Mouse (Mus musculus): ENCODE measurements around the gene Asxl1.

Asxl1 gene

DNA sequence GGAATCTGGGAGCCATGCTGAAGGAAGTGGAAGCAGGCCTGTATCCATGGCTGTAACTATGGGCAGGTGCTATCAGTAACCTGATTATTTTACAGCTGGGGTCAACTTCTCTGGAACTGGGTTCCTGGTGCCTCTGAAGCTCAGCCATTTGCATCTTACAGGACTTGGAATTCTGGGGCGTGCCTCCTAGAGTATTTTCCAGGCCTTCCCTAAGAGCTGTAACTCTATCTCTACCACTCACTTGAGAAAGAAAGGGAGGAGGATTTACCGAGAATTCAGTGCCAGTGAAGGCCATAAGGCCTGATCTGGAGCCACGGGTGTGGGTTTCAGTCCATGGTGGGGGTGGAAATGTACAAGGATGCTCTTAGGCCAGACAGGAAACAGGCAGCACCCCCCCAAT lies 95.6 kb downstream of the Asxl1 start:
- DNase-seq (ENCODE audit: extremely low read depth, insufficient read length, low spot score), result no peak

DNA sequence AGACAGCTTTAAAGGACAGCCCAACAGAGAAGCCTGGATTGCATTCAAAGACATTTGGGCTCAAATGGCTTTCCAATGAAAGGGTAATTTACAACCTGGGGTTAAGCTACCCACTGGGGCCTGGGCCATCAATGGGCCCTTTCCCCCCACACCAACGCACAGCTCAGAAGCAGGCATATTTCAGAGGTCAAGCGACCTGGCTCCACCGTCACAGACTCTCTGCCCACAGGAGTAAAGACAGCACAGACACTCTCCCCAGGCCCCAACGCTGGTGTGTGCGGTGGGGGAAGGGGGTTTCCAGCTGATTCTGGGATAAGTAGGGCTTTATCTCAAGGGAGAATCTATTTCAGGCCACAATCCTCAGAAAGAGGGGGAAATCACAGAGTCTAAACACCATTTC lies 97.1 kb downstream of the Asxl1 start:
- DNase-seq (ENCODE audit: extremely low read depth, insufficient read length, low spot score), result no peak

DNA sequence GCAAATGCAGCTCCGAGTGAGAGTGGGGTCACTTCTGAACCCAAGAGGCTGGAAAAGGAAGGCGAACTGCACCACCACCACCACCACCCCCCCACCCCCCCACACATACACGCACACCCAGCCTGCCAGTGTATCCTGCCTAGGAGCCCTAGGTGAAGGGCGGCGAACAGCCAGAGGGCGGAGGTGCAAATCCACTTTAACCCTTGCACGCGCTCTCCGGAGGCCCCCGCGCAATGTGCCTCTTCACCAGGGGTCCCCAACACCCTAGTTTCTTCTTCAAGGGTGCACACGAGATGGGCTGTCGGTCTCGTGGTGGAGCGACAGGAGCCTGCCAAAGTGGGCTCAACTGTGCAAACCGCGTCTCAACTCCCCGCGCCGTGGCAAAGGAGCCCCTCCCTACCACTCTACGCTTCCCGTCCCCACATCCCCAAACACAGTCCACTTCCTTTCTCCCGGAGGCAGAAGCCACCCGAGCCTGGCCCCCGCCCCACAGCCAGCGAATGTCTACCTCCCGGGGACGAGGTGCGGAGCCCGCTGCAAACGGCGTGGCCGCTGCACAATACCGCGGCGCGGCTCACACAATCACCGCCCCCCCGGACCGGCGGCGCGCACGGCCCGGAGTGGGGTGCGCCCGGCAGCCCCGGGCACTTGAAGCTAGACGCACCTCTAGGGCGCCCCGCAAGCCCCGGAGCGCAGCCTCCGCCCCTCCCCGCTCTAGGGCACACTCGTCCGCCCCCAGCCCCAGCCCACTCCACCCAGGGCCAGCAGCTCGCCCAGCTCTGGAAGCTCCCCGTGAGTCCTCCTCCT lies 98.0 kb downstream of the Asxl1 start:
- no peak for DNase-seq (ENCODE audit: extremely low read depth, insufficient read length, low spot score)

DNA sequence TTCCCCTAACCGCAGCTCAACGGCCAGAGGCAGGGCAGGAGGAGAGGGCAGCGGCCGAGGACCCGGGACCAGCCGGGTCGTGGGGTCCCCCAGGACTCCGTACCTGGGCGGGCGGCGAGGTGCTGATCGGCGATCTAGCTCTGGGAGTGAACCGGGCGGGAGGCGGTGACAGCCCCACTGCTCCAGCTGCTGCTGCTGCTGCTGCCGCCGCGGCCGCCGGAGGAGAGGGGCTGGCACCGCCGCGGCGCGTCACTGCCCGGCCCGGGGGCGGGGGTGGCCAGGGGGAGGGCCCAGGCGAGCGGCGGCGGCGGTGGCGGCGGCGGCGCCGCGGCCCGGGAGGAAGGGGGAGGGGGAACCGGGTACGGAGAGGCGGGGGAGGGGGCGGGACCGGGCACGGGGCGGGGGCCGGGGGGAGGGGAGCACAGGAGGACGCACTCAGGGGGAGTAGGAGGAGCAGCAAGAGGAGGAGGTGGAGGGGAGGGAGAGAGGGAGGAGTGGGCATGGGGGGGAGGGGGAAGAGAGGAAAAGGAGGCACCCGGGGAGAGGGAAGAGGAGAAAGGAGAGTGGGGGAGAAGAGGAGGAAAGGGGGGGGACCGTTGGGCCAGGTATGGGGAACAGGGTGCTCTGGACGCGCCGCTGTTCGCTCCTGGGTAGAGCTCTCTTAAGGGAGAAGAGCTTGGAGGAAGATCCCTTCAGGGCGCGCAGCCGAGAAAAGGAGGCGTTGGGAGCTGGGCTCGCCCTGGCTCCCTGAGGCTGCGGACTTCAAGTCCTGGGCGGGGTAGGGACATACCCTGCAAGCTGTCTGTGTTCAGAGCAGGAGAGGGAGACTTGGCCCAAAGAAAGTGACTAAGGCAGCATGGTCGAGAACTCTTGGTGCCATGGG lies 98.9 kb downstream of the Asxl1 start:
- no peak for DNase-seq (ENCODE audit: extremely low read depth, insufficient read length, low spot score)

DNA sequence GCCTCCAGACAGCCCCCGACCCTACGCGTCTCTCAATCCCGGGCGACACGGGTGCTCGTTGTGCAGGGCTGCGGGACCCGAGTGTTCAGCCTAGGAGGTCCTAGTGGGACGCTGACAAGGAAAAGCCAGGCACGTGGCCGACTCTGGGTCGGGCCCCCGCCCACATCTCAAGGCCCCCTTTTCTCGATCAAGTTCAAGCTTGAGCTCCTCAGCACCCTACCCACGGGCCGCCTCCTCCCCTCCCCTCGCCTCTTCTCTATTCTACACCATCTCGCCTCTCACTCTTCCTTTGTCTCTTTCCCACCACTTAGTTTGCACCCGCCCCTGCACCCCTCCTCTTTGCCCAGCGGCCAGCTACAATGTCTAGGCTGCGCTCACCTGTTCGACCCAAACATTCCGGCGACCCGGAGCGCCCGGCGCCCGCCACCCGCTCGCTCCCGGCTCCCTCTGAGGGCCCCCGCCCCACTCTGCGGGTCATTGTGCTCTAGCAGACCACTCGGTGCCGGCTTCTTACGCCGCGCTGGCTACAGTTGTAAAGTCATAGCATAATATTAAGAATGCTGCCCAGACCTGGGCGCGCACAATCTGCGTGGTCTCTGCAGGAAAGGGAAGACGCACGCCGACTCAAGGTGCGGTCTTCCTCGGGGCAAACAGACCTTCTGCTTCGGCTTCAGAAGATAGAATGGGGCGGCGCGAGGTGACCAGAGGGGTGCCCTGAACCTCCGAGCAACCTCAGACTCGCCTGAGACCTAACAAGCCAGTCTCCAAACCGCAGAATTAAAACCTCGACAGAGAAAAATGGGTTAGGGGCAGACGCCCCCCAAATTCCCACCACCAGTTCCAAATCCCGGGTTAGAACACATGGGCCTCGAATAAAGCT lies 99.7 kb downstream of the Asxl1 start:
- DNase-seq (ENCODE audit: extremely low read depth, insufficient read length, low spot score), result no peak

DNA sequence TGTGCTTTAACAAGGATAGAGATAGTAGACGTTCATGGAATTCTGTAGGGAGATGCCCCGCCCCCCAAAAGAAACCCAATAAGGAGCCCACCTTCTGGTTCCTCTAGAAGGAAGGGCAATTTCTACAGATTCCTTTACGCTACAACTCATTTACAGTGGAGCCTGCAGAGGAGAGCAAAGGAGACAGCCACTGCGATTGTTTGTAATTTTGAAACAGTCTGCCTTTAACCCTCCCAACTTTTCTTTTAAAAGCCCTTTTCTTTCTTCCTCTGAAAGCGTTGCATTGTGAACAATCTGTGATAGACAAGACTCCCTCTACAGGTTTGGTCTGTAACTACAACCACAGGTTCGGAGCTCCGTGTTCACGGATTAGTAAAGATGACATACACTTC lies 100.4 kb downstream of the Asxl1 start:
- DNase-seq (ENCODE audit: extremely low read depth, insufficient read length, low spot score), result no peak

DNA sequence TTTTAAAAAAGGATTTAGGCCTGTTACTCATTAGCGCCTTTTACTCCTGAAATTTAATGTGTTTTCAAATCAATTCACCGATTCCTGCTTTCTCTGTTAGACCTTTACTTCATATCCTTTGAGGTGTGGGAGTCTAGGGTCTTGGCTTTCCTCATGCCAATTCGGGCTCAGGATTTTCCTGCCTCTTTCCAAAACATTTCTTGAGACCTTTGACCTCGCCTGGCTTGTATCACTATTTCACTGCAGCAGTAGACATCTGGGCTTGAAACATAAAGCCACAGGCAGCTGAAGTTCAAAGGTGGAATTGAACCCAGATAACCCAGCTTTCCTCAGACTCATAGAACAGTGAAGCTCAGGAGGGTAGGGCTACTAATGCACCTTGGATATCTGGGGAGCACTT lies 100.8 kb downstream of the Asxl1 start:
- no peak for DNase-seq (ENCODE audit: extremely low read depth, insufficient read length, low spot score)

DNA sequence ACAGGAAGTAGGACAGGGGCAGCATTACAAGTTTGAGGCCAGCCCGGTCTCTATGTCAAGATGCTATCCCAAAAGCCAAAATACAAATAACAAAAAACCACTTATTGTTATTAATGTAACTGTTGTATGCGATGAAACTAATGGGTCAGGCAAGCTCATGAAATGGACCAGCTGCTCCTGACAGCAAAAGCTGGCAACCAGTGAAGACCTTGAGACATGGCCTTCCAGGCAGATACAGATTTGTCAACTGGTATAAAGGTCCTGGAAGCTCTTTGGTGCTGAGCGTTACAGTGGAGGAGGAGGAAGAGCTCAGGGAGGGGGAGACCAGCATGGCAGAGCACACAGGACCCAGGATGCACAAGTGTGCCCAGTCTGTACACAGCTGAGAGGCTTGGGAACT lies 102.1 kb downstream of the Asxl1 start:
- no peak for DNase-seq (ENCODE audit: extremely low read depth, insufficient read length, low spot score)

DNA sequence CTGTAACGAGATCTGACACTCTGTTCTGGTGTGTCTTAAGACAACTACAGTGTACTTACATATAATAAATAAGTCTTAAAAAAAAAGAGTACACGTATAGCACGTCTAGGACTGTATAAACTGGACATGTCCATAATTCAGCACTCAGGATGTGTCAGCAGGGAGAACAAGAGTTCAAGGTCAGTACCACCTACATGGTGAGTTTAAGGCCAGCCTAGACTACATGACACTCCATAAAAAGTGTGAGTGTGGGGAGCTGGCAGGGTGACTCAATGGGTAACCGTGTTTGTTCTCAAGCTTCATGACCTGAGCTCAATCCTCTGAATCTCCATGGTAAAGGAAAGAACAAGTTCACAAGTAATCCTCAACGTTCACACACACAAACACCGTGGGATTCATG lies 102.9 kb downstream of the Asxl1 start:
- no peak for DNase-seq (ENCODE audit: extremely low read depth, insufficient read length, low spot score)
